Mouse (Mus musculus): ENCODE measurements at regions not wholly inside any gene's neighbourhood (a gene's known extent, or its start where the extent isn't known, plus 50 kb on each side); places are given as distances from the start of the nearest gene placed in this dataset.

GRCm38 (mm10) chr9:85126541-85126940, 186.0 kb upstream of the Gm11114 start:
- no peak for DNase-seq (ENCODE audit: low read depth, low spot score)

GRCm38 (mm10) chr9:85127107-85127506, 185.5 kb upstream of the Gm11114 start:
- DNase-seq (ENCODE audit: low read depth, low spot score) = no peak

DNA sequence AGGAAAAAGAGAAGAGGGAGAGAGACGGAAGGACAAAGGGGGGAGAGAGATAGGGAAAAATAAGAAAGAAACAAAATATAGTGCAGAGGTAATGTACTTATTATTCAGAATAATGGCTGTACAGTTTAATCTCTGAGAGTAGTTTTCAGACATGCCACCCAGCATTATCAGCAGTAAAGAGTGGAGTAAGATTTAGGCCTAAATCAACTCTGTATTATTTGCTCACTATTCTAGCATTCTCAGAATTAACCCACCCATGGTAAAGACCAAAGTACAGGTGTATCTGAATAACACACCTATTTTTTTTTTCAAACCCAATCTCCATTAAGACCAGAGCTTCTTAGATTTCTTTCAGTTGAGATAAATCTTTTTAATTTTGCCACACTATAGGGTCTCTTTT, 177.7 kb upstream of the Gm11114 start:
- no peak for DNase-seq (ENCODE audit: low read depth, low spot score)

DNA sequence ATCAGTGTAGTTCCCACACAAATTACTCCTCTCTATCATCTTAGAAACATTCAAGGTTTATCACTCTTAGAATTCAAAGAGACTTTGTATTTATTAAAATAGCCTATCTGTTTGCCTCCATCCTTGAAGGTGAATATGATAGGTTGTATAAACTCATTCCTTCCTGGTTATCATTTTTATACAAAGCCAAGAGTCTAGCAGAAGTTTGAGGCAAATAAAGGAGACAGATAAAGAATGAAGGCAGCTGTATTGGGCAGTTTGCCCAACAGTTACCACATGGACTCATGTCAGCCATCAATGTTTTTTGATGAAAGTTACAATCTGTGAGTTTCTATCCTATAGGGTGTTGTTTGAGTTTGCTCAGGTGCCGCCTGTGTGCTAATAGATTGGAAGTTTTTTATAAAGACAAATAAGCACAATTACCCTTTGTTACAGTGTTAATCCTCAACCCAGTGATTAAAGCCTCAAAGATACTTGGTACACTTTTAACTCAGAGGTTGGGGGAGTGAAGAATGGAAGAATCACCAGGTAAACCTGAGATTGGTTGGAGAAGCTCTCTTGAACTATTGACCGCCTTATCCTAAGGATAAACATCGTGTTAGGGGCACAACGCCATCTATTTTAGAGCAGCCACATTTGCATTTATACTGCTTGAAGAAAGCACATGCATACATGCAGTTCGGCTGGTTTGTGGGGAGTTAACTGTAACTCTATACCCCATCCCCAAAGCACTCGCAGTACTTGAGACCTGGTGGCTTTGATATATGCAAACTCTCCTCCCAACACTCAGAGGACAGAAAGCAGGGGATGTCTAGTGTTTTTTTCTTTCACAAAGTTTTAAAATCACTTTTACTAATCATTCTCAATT, 175.6 kb upstream of the Gm11114 start:
- no peak for DNase-seq (ENCODE audit: low read depth, low spot score)

- DNase-seq (ENCODE audit: low read depth, low spot score) = no peak
These were observed 172.7 kb upstream of the Gm11114 start for GRCm38 (mm10) chr9:85139891-85140290.

DNA sequence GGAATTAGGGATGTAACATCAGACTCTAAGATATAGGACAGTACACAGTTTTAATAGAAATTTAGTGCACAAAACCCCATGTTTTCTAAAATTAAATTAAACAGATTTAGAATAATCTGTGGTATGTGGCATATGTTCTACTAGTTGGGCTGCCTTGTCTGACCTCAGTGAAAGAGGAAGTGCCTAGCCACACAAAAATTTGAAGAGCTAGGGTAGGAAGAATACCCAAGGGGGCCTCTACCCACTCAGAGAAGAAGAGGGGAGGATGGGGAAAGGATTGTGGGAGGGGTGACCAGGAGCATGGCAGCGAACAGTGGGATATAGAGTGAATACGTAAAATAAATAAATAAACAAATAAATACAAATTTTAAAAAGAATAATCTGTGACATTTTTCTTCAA, 168.2 kb upstream of the Gm11114 start:
- DNase-seq (ENCODE audit: low read depth, low spot score) = no peak

DNA sequence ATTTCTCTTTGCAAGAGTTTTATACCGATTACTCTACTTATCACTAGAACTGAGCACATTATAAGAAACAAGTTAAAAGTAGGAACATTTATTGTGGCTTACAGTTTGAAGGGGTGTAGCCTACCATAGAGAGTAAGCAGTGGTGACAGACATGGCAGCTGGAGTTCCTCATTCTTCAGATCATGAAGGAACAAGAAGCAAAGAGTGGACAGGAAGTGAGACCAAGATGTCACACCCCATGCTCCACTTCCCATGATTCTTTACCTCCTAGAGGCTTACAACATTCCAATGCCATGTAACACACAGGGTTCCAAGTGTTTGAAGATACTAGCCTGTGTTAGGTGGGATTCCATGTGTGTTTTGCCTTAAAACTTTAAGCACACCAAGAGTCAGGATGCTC, 146.9 kb upstream of the Gm11114 start:
- DNase-seq (ENCODE audit: low read depth, low spot score) = no peak

GRCm38 (mm10) chr9:85167243-85167642, 145.3 kb upstream of the Gm11114 start:
- DNase-seq (ENCODE audit: low read depth, low spot score) = no peak

DNA sequence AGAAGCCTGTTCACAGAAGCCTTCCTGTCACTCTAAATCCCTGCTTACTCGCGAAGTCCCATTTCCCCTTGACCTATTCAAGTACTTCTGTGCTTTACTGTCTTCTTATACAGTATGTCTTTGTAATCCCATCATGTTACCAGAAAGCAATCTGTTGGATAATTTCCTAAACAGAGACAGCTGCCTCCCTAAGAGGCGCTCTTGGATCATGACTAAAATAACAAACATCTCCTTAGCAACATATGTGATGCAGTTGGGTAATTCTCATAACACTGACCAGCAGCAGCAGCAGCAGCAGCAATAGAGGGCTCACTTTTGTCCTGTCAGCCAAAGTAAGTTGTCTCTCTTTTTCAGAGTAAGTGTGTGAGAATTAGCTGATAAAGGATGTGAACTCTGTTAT, 138.1 kb upstream of the Gm11114 start:
- DNase-seq (ENCODE audit: low read depth, low spot score) = no peak

- no peak for DNase-seq (ENCODE audit: low read depth, low spot score)
These were observed 111.4 kb upstream of the Gm11114 start for GRCm38 (mm10) chr9:85201202-85201601.

DNA sequence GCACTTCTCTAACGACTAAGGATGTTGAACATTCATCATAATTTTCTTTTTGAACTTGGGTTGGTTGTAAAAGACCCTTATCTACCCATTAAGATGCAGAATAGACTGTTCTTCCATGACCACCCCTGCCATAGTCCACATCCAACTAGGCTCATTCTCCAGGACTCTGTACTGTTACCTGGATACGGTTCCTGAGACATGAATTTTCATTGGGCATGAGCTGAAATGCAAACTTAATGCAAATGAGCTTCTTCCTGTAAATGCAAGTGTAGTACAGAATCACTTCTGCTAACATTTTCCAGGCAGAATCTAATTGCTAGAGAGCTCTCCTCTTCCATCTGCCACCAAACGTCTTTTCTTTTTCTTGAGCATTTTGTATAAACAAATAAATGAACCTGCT, 87.7 kb upstream of the Gm11114 start:
- no peak for DNase-seq (ENCODE audit: low read depth, low spot score)
